Mouse (Mus musculus): Measurements from ENCODE around the gene Hsp90aa1. TPM values are rescaled to one million over a fixed set of nuclear protein-coding genes. Genes with fewer than 3 reads are reported as not detected.

Gene Hsp90aa1
- polyA plus RNA-seq (2012; rRNA removed) = 200 and 210 TPM in 2 replicates

GRCm38 (mm10) chr12:110702556-110702955 lies at the start of gene Hsp90aa1:
Gene Hsp90aa1 (minus strand): TSS chr12:110702728.

GRCm38 (mm10) chr12:110737170-110738157 lies 34.9 kb upstream of the Hsp90aa1 start, which contains the start of gene Wdr20:
Gene Wdr20 (plus strand): TSS chr12:110737944.

GRCm38 (mm10) chr12:110682561-110683299 lies 19.8 kb downstream of the Hsp90aa1 start, which contains the start of gene 1700001K19Rik:
Gene 1700001K19Rik (minus strand): TSS chr12:110682619.

Other genes starting within 250 kb of the Hsp90aa1 start
- gene Dync1h1, start 101.3 kb downstream of the Hsp90aa1 start, polyA plus RNA-seq (2012; rRNA removed) = 24.0 and 25.9 TPM in 2 replicates
- gene 1700001K19Rik, start 20.1 kb downstream of the Hsp90aa1 start, polyA plus RNA-seq (2012; rRNA removed) = not detected in 2 replicates
- 9.0 and 11.1 TPM in 2 replicates for gene Wdr20, start 35.2 kb upstream of the Hsp90aa1 start, polyA plus RNA-seq (2012; rRNA removed)
- gene Mok, start 138.2 kb upstream of the Hsp90aa1 start, polyA plus RNA-seq (2012; rRNA removed) = 0.18 and 0.28 TPM in 2 replicates
- 1.7 TPM in 2 replicates for gene Zfp839, start 147.5 kb upstream of the Hsp90aa1 start, polyA plus RNA-seq (2012; rRNA removed)
- 43.1 and 52.0 TPM in 2 replicates for gene Cinp, start 186.4 kb upstream of the Hsp90aa1 start, polyA plus RNA-seq (2012; rRNA removed)
- gene Tecpr2, start 186.5 kb upstream of the Hsp90aa1 start, polyA plus RNA-seq (2012; rRNA removed) = 2.0 and 2.4 TPM in 2 replicates